Mouse (Mus musculus) lung, embryonic 16.5 days (tissue): Measurements from ENCODE around the gene Mrtfb. TPM values are rescaled to one million over a fixed set of nuclear protein-coding genes. Genes with fewer than 3 reads are reported as not detected.

Experiments used
- ATAC-seq: fragments of 200-750 bp; cut with Nextera tagmentation; 2 replicates; pipeline ENCODE4 v1.8.0; 2017; ENCODE audit warnings: low read depth, mild to moderate bottlenecking, moderate library complexity
- H3K27ac ChIP-seq: fragments of 300-500 bp; sonication (generic); 2 replicates; pipeline ENCODE4 v1.5.1; 2014; ENCODE audit warnings: mild to moderate bottlenecking, control low read depth, low read length
- H3K27me3 ChIP-seq: fragments of 300-500 bp; sonication (generic); 2 replicates; pipeline ENCODE4 v1.6.1; 2014; ENCODE audit warnings: low read depth, low read length, mixed read lengths; ENCODE audit not compliant: control insufficient read depth, insufficient read depth
- H3K36me3 ChIP-seq: fragments of 300-500 bp; sonication (generic); 2 replicates; pipeline ENCODE4 v1.6.1; 2014; ENCODE audit warnings: low read length; ENCODE audit not compliant: control insufficient read depth, insufficient read depth
- H3K4me1 ChIP-seq: fragments of 300-500 bp; sonication (generic); replicated peaks from 2 replicates; pipeline ENCODE4 v1.6.1; 2014; ENCODE audit warnings: low read length, mixed read lengths; ENCODE audit not compliant: control insufficient read depth, insufficient read depth
- H3K4me2 ChIP-seq: fragments of 300-500 bp; sonication (generic); 2 replicates; pipeline ENCODE4 v1.6.1; 2014; ENCODE audit warnings: low read depth, low read length, control low read depth
- H3K4me3 ChIP-seq: fragments of 300-500 bp; sonication (generic); 2 replicates; pipeline ENCODE4 v1.5.1; 2014; ENCODE audit warnings: mild to moderate bottlenecking, low read length, control low read depth
- H3K9ac ChIP-seq: fragments of 300-500 bp; sonication (generic); 2 replicates; pipeline ENCODE4 v1.6.1; 2014; ENCODE audit warnings: low read length, control low read depth
- H3K9me3 ChIP-seq: fragments of 300-500 bp; sonication (generic); 2 replicates; pipeline ENCODE4 v1.6.1; 2016; ENCODE audit warnings: low read length; ENCODE audit not compliant: control insufficient read depth
- WGBS: fragments of 180-500 bp; shearing (Covaris S2); extraction: QIAGEN DNeasy Blood & Tissue Kit; methylation state at CpG from one replicate; pipeline ENCODE4 v1.1.7; 2014; 5-methylcytosine and 5-hydroxymethylcytosine counted together
- polyA plus RNA-seq: library from polyadenylated mRNA; unstranded; fragments of >200 nt; fragmentation: Nextera tagmentation; extraction: Ambion mirVana; gene quantifications from 2 replicates; pipeline ENCODE4 v1.2.1, GENCODE M21; 2015

Gene Mrtfb
- polyA plus RNA-seq, 1 experiment from 2014 or later, result 24.3 TPM

GRCm38 (mm10) chr16:13381771-13382170, 125.5 kb downstream of the Mrtfb start:
- no peak overlapping the region for H3K4me2 ChIP-seq
- H3K27me3 ChIP-seq, result no peaks in the 10 kb centered on the region
- ATAC-seq, result no peak
- no peaks in the 10 kb centered on the region for H3K4me1 ChIP-seq
- H3K4me3 ChIP-seq, result no peak overlapping the region
- WGBS, result 74% methylated on average over 2 of the region's 2 CpGs
- H3K27ac ChIP-seq, result no peak overlapping the region
- no peak overlapping the region for H3K9ac ChIP-seq
- H3K36me3 ChIP-seq, result peaks cover 10% of the 10 kb centered on the region
- no peaks in the 10 kb centered on the region for H3K9me3 ChIP-seq

DNA sequence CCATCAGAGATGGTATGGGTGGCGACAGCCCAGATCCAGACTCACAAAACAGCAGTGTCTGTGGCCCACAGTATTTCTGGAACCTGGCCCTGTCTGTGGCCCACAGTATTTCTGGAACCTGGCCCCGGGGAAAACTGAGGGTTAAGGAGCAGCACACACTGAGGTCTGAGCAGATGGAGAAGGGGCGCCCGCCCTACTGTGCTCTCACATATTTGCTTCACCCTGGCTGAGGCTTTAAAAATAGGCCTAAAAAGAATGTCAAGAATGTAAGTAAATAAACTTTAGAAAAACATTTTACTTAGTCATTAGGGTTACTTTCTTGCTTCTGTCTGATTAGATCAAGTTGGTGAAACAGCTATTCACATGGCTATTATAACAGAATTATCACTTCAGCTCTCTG, 131.0 kb downstream of the Mrtfb start:
- H3K27me3 ChIP-seq, result no peaks in the 10 kb centered on the region
- no peak overlapping the region for H3K27ac ChIP-seq
- H3K9me3 ChIP-seq, result no peaks in the 10 kb centered on the region
- ATAC-seq, result no peak
- H3K4me1 ChIP-seq, result no peaks in the 10 kb centered on the region
- no peak overlapping the region for H3K4me3 ChIP-seq
- H3K36me3 ChIP-seq, result peaks cover 21% of the 10 kb centered on the region
- 72% methylated on average over 4 of the region's 4 CpGs for WGBS
- no peak overlapping the region for H3K4me2 ChIP-seq
- H3K9ac ChIP-seq, result no peak overlapping the region

- no peak for ATAC-seq
- Histone ChIP-seq H3K9ac (no peak overlapping the region), H3K36me3 (peaks cover 53% of the 10 kb centered on the region), H3K4me1 (no peaks in the 10 kb centered on the region), H3K9me3 (no peaks in the 10 kb centered on the region), H3K4me2 (no peak overlapping the region), H3K4me3 (no peak overlapping the region), H3K27me3 (no peaks in the 10 kb centered on the region), H3K27ac (no peak overlapping the region)
- 67% methylated on average over 2 of the region's 2 CpGs for WGBS
These were observed 144.1 kb downstream of the Mrtfb start for GRCm38 (mm10) chr16:13400375-13400774.

DNA sequence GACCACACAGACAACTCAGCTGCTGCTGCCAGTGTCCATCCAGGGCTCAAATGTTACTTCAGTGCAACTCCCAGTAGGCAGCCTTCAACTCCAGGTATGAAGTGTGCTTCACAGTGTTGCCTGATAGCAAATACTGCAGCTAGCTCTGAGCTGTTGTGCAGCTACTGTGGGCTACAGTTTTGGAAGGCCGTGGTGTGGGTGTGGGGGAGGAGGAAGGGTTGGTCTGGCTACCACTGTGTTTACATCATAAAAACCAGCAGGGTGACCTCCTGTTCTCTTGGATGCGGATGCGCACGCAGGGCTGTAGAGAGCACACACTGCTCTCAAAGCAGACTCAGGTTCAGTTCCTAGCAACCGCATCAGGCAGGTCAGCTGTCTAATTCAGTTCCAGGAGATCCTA, 145.3 kb downstream of the Mrtfb start:
- Histone ChIP-seq H3K4me1 (no peaks in the 10 kb centered on the region), H3K4me3 (no peak overlapping the region), H3K36me3 (peaks cover 58% of the 10 kb centered on the region), H3K9ac (no peak overlapping the region), H3K27me3 (no peaks in the 10 kb centered on the region), H3K9me3 (no peaks in the 10 kb centered on the region), H3K4me2 (no peak overlapping the region), H3K27ac (no peak overlapping the region)
- 85% methylated on average over 5 of the region's 5 CpGs for WGBS
- ATAC-seq, result no peak

DNA sequence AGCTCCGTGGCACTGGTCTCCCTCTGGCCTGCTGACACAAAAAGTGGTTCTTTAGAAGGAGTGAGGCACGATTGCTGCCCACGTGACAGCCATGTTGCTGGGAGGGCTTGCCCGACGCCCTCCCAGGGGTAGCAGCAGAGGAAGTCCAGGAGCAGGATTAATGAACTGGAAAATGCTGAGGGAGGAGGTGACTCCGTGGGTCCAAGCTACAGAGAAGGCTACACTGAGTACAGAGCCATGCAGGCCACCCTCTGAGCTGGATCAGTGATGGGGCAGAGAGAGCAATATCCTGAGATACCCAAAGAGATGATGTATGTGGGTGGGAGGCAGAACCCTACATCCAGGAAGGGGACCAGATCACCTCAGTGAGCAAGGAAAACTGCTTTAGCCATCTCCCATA, 148.4 kb downstream of the Mrtfb start:
- H3K4me1 ChIP-seq, result no peaks in the 10 kb centered on the region

GRCm38 (mm10) chr16:13405403-13405802, 149.1 kb downstream of the Mrtfb start:
- H3K27me3 ChIP-seq, result no peaks in the 10 kb centered on the region
- H3K9me3 ChIP-seq, result no peaks in the 10 kb centered on the region
- H3K9ac ChIP-seq, result no peak overlapping the region
- no peaks in the 10 kb centered on the region for H3K4me1 ChIP-seq
- H3K36me3 ChIP-seq, result peaks cover 49% of the 10 kb centered on the region
- no peak overlapping the region for H3K4me2 ChIP-seq
- ATAC-seq, result no peak
- no peak overlapping the region for H3K4me3 ChIP-seq
- no peak overlapping the region for H3K27ac ChIP-seq
- 84% methylated on average over 2 of the region's 2 CpGs for WGBS

More for the DNA sequence above, 148.4 kb downstream of the Mrtfb start:
- H3K9ac ChIP-seq, result no peak overlapping the region
- WGBS, result 80% methylated on average over 6 of the region's 6 CpGs
- H3K9me3 ChIP-seq, result no peaks in the 10 kb centered on the region
- no peaks in the 10 kb centered on the region for H3K27me3 ChIP-seq
- ATAC-seq, result no peak
- H3K27ac ChIP-seq, result no peak overlapping the region
- peaks cover 48% of the 10 kb centered on the region for H3K36me3 ChIP-seq
- no peak overlapping the region for H3K4me2 ChIP-seq
- no peak overlapping the region for H3K4me3 ChIP-seq

- no peaks in the 10 kb centered on the region for H3K27me3 ChIP-seq
- peak; percentile 66 for ATAC-seq
- WGBS, result 77% methylated on average over 4 of the region's 4 CpGs
These were observed 153.4 kb downstream of the Mrtfb start for GRCm38 (mm10) chr16:13409530-13410163.

GRCm38 (mm10) chr16:13410760-13411159, 154.5 kb downstream of the Mrtfb start:
- WGBS, result 89% methylated on average over 2 of the region's 2 CpGs
- Histone ChIP-seq H3K4me3 (no peak overlapping the region), H3K27ac (no peak overlapping the region), H3K9me3 (peaks cover 4% of the 10 kb centered on the region; the same call in 1 of the 2 replicates), H3K9ac (no peak overlapping the region), H3K4me2 (no peak overlapping the region), H3K36me3 (peaks cover 43% of the 10 kb centered on the region), H3K27me3 (no peaks in the 10 kb centered on the region), H3K4me1 (no peaks in the 10 kb centered on the region)
- ATAC-seq, result no peak

More at GRCm38 (mm10) chr16:13409530-13410163, 153.4 kb downstream of the Mrtfb start:
- Histone ChIP-seq H3K9me3 (peaks cover 4% of the 10 kb centered on the region; the same call in 1 of the 2 replicates), H3K4me3 (no peak overlapping the region), H3K4me1 (no peaks in the 10 kb centered on the region), H3K27ac (no peak overlapping the region), H3K9ac (no peak overlapping the region), H3K4me2 (no peak overlapping the region), H3K36me3 (peaks cover 50% of the 10 kb centered on the region)

DNA sequence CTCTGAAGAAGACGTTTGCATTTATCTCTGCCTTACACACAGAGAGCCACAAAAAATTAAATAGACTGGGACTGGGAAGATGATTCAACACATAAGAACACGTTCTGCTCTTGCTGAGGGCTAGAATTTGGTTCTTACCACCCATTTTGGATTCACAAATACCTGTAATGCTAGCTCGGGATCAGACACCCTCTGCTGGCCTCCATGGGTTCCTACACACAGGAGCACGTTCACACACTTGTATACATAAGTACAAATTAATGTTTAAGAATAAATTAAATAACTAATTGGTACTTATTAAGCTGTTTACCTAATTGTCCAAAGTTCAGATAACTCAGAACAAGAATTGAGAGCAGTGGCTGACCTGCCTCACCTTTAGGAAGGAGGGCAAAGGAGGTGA, 155.2 kb downstream of the Mrtfb start:
- no peak for ATAC-seq
- Histone ChIP-seq H3K4me3 (no peak overlapping the region), H3K36me3 (peaks cover 38% of the 10 kb centered on the region), H3K9ac (no peak overlapping the region), H3K9me3 (peaks cover 4% of the 10 kb centered on the region; the same call in 1 of the 2 replicates), H3K4me1 (no peaks in the 10 kb centered on the region), H3K4me2 (no peak overlapping the region), H3K27ac (no peak overlapping the region), H3K27me3 (no peaks in the 10 kb centered on the region)
- 94% methylated on average over 4 of the region's 4 CpGs for WGBS
